Mouse (Mus musculus): Measurements from ENCODE around the gene Lca5l. TPM values are rescaled to one million over a fixed set of nuclear protein-coding genes. Genes with fewer than 3 reads are reported as not detected.
"Not testable (repeated sequence)": the region's sequence is repeated elsewhere in the genome, so short reads cannot be mapped to it uniquely, and the experiment has no call there.

Gene Lca5l
- polyA plus RNA-seq, 1 experiment = 3.5 TPM

DNA sequence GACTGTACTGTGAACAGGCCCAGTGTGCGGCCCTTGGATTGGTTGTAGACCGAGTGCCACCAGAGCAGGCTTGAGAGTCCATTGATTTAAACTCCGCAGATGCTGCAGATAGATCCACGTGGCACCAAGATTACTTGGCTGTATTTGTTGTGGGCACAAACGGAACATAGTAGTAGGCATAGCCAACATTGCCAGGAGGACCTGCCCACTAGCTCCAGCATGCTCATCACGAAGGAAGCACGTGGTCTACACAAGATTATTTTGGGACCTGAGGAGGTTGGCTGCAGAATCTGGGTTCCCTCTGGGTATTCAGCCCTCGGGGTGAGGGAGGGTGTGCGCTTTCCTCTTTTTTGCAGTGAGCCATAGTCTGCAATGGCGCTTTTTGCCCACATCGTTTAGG is 34.9 kb downstream of the Lca5l start:
- no peak overlapping the region for H3K4me3 ChIP-seq (ENCODE audit: insufficient read depth, low read length)
- H3K27ac ChIP-seq (ENCODE audit: insufficient read depth, low read length) = no peak overlapping the region
- TF ChIP-seq CTCF (IDR thresholded peaks at IDR 0.05; ENCODE audit: extremely low read depth, insufficient read depth, low read length) = no peak
- TF ChIP-seq POLR2A (IDR thresholded peaks at IDR 0.05; ENCODE audit: extremely low read depth, insufficient read depth, low read length) = peak; percentile 19; the same call in 1 of the 2 replicates
- H3K4me1 ChIP-seq (ENCODE audit: control insufficient read depth, insufficient read depth, low read length) = peaks cover 5% of the 10 kb centered on the region

DNA sequence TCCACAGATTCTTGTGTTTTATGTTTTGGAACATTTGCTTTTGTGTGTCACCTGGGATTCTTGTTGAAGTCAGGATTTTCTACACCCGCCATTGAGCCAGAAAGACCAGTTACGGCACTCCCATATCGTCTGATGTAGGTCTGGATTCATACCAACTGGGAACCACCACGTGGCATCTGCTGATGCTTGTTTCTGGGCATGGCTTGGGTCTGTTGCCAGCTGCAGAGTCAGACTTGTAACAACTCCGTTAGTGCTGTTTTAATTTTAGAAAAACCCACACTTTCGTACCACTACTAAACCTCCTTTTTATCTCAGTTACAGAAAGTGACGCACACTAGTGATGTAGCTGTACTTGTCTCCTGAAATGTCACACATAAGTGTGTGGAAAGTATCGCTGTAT is 36.1 kb downstream of the Lca5l start:
- H3K4me1 ChIP-seq (ENCODE audit: control insufficient read depth, insufficient read depth, low read length) = peaks cover 5% of the 10 kb centered on the region
- H3K4me3 ChIP-seq (ENCODE audit: insufficient read depth, low read length) = no peak overlapping the region
- TF ChIP-seq POLR2A (IDR thresholded peaks at IDR 0.05; ENCODE audit: extremely low read depth, insufficient read depth, low read length) (no peak), CTCF (IDR thresholded peaks at IDR 0.05; ENCODE audit: extremely low read depth, insufficient read depth, low read length) (no peak)
- H3K27ac ChIP-seq (ENCODE audit: insufficient read depth, low read length) = no peak overlapping the region

DNA sequence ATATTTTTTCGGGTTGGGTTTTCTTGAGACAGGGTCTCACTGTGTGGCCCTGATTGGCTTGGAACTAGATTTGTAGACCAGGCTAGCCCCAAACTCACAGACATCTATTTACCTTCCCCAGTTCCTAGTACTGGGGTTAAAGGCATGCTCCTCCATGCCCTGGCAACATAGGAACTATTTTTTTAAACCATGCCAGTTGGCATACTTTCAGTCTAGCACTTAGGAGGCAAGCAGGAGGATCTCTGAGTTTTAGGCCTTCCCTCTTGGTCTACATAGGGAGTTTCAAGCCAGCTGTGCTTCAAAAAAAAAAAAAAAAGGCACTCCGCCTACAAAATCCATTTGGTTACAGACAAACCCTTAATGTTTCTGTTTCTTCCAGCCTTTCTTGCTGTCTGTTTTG is 37.6 kb downstream of the Lca5l start:
- H3K4me1 ChIP-seq (ENCODE audit: control insufficient read depth, insufficient read depth, low read length) = peaks cover 5% of the 10 kb centered on the region
- TF ChIP-seq CTCF (IDR thresholded peaks at IDR 0.05; ENCODE audit: extremely low read depth, insufficient read depth, low read length) = no peak
- H3K4me3 ChIP-seq (ENCODE audit: insufficient read depth, low read length) = no peak overlapping the region
- H3K27ac ChIP-seq (ENCODE audit: insufficient read depth, low read length) = no peak overlapping the region

DNA sequence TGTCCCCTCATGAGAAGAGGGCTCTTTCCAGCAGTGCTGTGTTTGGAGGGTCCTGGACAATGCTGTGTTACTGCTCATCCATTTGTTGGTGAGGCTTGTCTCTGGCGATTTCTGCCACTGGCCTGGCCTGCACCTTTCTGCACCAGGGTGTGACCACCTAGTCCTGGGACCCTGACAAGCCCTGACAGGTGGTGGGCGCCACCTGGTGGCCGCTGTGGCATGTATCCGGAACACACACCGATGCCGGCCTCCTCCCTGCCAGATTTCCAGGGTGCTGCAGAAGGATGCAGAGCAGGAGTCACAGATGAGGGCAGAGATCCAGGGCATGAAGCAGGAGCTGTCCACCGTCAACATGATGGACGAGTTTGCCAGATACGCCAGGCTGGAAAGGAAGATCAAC is 40.5 kb downstream of the Lca5l start:
- peak; percentile 72 for TF ChIP-seq CTCF (IDR thresholded peaks at IDR 0.05; ENCODE audit: extremely low read depth, insufficient read depth, low read length)
- no peak for TF ChIP-seq POLR2A (IDR thresholded peaks at IDR 0.05; ENCODE audit: extremely low read depth, insufficient read depth, low read length)
- Histone ChIP-seq H3K4me3 (ENCODE audit: insufficient read depth, low read length) (no peak overlapping the region), H3K27ac (ENCODE audit: insufficient read depth, low read length) (no peak overlapping the region), H3K4me1 (ENCODE audit: control insufficient read depth, insufficient read depth, low read length) (peaks cover under 1% of the 10 kb centered on the region; the same call in 1 of the 2 replicates)

DNA sequence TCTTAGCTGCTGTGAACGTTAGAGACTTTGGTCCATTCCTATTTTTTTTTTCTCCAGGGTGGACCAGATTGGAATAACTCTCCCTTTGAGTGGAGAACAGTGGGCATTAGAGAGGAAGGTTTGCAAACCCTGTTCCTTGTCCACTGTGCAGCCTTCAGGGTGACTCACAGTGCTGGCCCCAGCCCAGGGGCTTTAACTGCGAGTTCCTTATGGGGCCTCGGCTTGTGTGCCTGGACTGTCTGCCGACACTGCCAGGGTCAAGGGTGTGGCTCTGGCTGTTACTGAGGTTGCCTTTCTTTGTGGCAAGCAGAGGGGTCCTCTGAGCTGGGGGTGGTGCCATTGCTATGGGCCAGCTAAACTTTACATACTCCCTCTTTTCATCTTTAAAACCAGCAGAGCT is 41.1 kb downstream of the Lca5l start:
- H3K27ac ChIP-seq (ENCODE audit: insufficient read depth, low read length) = no peak overlapping the region
- H3K4me3 ChIP-seq (ENCODE audit: insufficient read depth, low read length) = no peak overlapping the region
- no peak for TF ChIP-seq CTCF (IDR thresholded peaks at IDR 0.05; ENCODE audit: extremely low read depth, insufficient read depth, low read length)
- TF ChIP-seq POLR2A (IDR thresholded peaks at IDR 0.05; ENCODE audit: extremely low read depth, insufficient read depth, low read length) = no peak
- peaks cover 3% of the 10 kb centered on the region; the same call in 1 of the 2 replicates for H3K4me1 ChIP-seq (ENCODE audit: control insufficient read depth, insufficient read depth, low read length)

DNA sequence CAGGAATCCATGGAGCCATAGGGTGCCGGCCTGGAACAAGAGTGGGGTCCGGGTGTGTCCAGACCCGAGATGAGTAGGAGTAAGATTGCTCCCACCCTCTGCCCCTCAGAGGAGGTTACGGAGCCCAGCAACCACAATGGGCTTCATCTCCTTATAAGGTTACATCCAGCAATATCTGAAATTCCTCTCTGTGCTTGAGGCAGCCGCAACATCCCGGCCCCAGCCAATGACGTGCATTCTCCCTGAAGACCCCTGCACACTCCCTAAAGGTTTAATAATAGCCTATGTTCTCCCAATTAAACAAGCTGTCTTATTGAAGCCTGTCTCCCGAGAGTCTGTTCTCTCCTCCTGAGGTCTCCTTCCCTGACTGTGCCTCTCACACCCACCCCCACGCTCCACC is 42.8 kb downstream of the Lca5l start:
- Histone ChIP-seq H3K4me1 (ENCODE audit: control insufficient read depth, insufficient read depth, low read length) (peaks cover 3% of the 10 kb centered on the region; the same call in 1 of the 2 replicates), H3K27ac (ENCODE audit: insufficient read depth, low read length) (no peak overlapping the region), H3K4me3 (ENCODE audit: insufficient read depth, low read length) (no peak overlapping the region)
- TF ChIP-seq POLR2A (IDR thresholded peaks at IDR 0.05; ENCODE audit: extremely low read depth, insufficient read depth, low read length) = no peak
- TF ChIP-seq CTCF (IDR thresholded peaks at IDR 0.05; ENCODE audit: extremely low read depth, insufficient read depth, low read length) = no peak

DNA sequence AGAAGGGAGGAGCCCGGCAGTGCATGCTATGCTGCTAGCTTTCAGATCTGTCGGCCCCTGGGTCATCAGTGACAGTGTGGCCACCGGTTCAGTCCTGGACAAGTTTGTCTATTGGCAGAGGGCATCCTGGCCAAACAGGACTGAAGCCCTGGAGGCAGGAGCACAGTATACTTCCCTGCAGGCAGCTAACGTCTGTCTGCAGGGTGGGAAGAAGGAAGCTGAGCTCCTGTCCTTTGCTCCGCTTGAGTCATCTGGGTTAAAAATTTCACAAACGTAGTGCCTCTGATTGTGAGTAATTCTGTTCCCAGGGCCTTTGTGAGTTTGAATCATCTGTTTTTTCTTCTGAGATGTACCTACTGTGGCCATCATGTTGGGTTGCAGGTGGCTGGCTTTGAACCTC is 43.2 kb downstream of the Lca5l start:
- no peak for TF ChIP-seq CTCF (IDR thresholded peaks at IDR 0.05; ENCODE audit: extremely low read depth, insufficient read depth, low read length)
- TF ChIP-seq POLR2A (IDR thresholded peaks at IDR 0.05; ENCODE audit: extremely low read depth, insufficient read depth, low read length) = no peak
- Histone ChIP-seq H3K4me1 (ENCODE audit: control insufficient read depth, insufficient read depth, low read length) (peaks cover 3% of the 10 kb centered on the region; the same call in 1 of the 2 replicates), H3K4me3 (ENCODE audit: insufficient read depth, low read length) (no peak overlapping the region), H3K27ac (ENCODE audit: insufficient read depth, low read length) (no peak overlapping the region)

DNA sequence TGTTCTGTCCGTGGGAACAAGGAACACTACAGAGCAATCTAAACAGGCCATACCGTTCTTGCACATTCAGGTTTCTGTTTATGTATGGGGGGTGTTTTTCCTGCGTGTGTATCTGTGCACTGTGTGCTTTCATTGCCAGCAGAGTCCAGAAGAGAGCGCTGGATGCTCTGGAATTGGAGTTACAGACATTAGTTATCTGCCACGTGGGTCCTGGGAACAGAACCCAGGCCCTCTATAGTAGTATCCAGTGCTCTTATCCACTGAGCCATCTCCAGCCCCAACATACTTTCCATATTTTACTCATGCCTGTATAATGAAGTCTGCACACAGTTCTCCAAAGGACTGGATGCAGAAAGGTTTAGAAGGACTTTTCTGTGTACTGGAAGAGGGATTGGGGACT is 46.3 kb downstream of the Lca5l start:
- H3K27ac ChIP-seq (ENCODE audit: insufficient read depth, low read length) = no peak overlapping the region
- H3K4me3 ChIP-seq (ENCODE audit: insufficient read depth, low read length) = peak overlapping the region; percentile 64
- TF ChIP-seq POLR2A (IDR thresholded peaks at IDR 0.05; ENCODE audit: extremely low read depth, insufficient read depth, low read length) (no peak), CTCF (IDR thresholded peaks at IDR 0.05; ENCODE audit: extremely low read depth, insufficient read depth, low read length) (no peak)
- peaks cover 3% of the 10 kb centered on the region; the same call in 1 of the 2 replicates for H3K4me1 ChIP-seq (ENCODE audit: control insufficient read depth, insufficient read depth, low read length)

DNA sequence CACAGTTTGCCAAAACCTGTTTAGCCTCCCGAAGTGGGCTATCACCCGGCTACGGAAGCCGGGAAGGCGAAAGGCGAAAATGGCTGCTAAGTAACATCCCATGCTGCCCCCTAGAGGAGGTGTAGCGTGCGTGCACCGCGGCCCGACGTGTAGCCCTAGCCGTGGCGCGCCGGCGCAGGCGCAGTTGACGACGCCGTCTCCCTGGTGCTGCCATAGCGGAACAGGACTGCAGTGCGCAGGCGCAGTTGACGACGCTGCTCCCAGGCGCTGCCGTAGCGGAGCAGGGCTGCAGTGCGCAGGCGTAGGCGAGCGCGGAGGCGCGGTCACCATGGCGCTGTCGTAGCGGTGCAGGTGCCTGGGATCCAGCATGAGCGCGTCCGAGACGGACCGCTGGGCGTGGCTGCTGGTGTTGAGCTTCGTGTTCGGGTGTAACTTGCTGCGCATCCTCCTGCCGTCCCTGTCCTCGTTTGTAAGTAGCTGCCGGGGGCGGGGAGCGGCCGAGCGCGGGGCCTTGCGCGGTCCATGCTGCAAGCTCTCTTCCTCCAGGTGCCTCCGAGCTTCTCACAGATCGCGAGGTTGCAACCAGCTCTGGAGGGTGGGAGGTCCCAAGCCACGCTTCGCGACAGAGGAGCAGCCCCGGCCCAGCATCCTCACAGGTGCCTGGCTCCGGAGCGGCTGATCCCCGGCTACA is 46.8 kb downstream of the Lca5l start, which contains the start of gene Wrb:
Wrb (plus strand) TSS at position 298 of the 691 bp plus-strand sequence.
- Histone ChIP-seq H3K4me3 (ENCODE audit: insufficient read depth, low read length) (peak within 1 kb of the TSS; percentile 64), H3K27ac (ENCODE audit: insufficient read depth, low read length) (no peak within 1 kb of the TSS), H3K4me1 (ENCODE audit: control insufficient read depth, insufficient read depth, low read length) (peaks cover 3% of the 10 kb centered on the region; the same call in 1 of the 2 replicates)
- peak; percentile 89 for TF ChIP-seq CTCF (IDR thresholded peaks at IDR 0.05; ENCODE audit: extremely low read depth, insufficient read depth, low read length)
- TF ChIP-seq POLR2A (IDR thresholded peaks at IDR 0.05; ENCODE audit: extremely low read depth, insufficient read depth, low read length) = peak; percentile 78

DNA sequence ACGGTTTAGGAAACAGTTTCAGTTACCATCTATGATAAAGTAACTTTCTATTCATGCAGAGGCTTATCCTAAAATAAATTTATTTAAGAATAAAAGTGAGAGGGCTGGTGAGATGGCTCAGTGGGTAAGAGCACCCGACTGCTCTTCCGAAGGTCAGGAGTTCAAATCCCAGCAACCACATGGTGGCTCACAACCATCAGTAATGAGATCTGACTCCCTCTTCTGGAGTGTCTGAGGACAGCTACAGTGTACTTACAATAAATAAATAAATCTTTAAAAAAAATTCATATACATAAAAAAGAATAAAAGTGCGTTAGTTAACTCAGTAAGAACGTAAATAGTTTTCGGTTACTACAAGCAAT is 47.3 kb downstream of the Lca5l start:
- peak overlapping the region; percentile 64; the same call in 1 of the 2 replicates for H3K4me3 ChIP-seq (ENCODE audit: insufficient read depth, low read length)
- not testable (repeated sequence) for H3K4me1 ChIP-seq (ENCODE audit: control insufficient read depth, insufficient read depth, low read length)

More for the DNA sequence above, 47.3 kb downstream of the Lca5l start:
- H3K27ac ChIP-seq (ENCODE audit: insufficient read depth, low read length) = not testable (repeated sequence)

Data from cortical plate, adult 2 months (tissue).